Mouse (Mus musculus) urinary bladder, postnatal 25 days (tissue): ENCODE data around the gene Zbtb48.

Experiments
- DNase-seq: peaks from one replicate; pipeline ENCODE4 v3.0.0; 2022; ENCODE audit warnings: low spot score

The Zbtb48 gene

GRCm38 (mm10) chr4:152000906-152001305 is 26.6 kb downstream of the Zbtb48 start:
- no peak for DNase-seq

GRCm38 (mm10) chr4:151999481-151999880 is 28.0 kb downstream of the Zbtb48 start:
- DNase-seq = no peak

- DNase-seq = no peak
Observed at GRCm38 (mm10) chr4:151997701-151998100, 29.8 kb downstream of the Zbtb48 start.

- no peak for DNase-seq
Observed at GRCm38 (mm10) chr4:151996951-151997222, 30.6 kb downstream of the Zbtb48 start.

- DNase-seq = peak; percentile 94
Observed at GRCm38 (mm10) chr4:151996173-151996950, 31.1 kb downstream of the Zbtb48 start, which contains the start of gene Phf13. Gene Phf13, minus strand, starts transcription at chr4:151996258.

- no peak for DNase-seq
Observed at GRCm38 (mm10) chr4:151995371-151996172, 31.9 kb downstream of the Zbtb48 start.

GRCm38 (mm10) chr4:151994228-151995171 is 33.0 kb downstream of the Zbtb48 start:
- DNase-seq = peak; percentile 36

GRCm38 (mm10) chr4:151993035-151993434 is 34.4 kb downstream of the Zbtb48 start:
- DNase-seq = no peak

- no peak for DNase-seq
Observed at GRCm38 (mm10) chr4:151992091-151992490, 35.4 kb downstream of the Zbtb48 start.

GRCm38 (mm10) chr4:151989110-151989488 is 38.4 kb downstream of the Zbtb48 start:
- no peak for DNase-seq

- peak; percentile 86 for DNase-seq
Observed at GRCm38 (mm10) chr4:151988342-151989109, 38.9 kb downstream of the Zbtb48 start, which contains the start of gene Thap3. Gene Thap3, minus strand, starts transcription at chr4:151988997.

GRCm38 (mm10) chr4:151988014-151988341 is 39.5 kb downstream of the Zbtb48 start:
- DNase-seq = no peak

GRCm38 (mm10) chr4:151986650-151987049 is 40.8 kb downstream of the Zbtb48 start:
- no peak for DNase-seq

GRCm38 (mm10) chr4:151985886-151986285 is 41.6 kb downstream of the Zbtb48 start:
- DNase-seq = no peak

GRCm38 (mm10) chr4:151983560-151983959 is 43.9 kb downstream of the Zbtb48 start:
- DNase-seq = no peak

GRCm38 (mm10) chr4:151983043-151983442 is 44.4 kb downstream of the Zbtb48 start:
- DNase-seq = no peak

- peak; percentile 76 for DNase-seq
Observed at GRCm38 (mm10) chr4:151981363-151981762, 46.1 kb downstream of the Zbtb48 start.

GRCm38 (mm10) chr4:151980699-151981098 is 46.8 kb downstream of the Zbtb48 start:
- no peak for DNase-seq

- peak; percentile 85 for DNase-seq
Observed at GRCm38 (mm10) chr4:151977748-151978147, 49.7 kb downstream of the Zbtb48 start.

- DNase-seq = no peak
Observed at GRCm38 (mm10) chr4:151975441-151975840, 52.0 kb downstream of the Zbtb48 start.

- DNase-seq = no peak
Observed at GRCm38 (mm10) chr4:151972221-151972967, 55.1 kb downstream of the Zbtb48 start.
